Mouse (Mus musculus): ENCODE data around the gene Gucd1. TPM values are rescaled to one million over a fixed set of nuclear protein-coding genes. Genes with fewer than 3 reads are reported as not detected.
"Not testable (repeated sequence)": the region's sequence is repeated elsewhere in the genome, so short reads cannot be mapped to it uniquely, and the experiment has no call there.

The Gucd1 gene
- polyA plus RNA-seq, 1 experiment from 2014 or later, result 22.4 TPM

GRCm38 (mm10) chr10:75406755-75407154, 111.0 kb downstream of the Gucd1 start:
- H3K4me2 ChIP-seq, result peak overlapping the region; percentile 24

GRCm38 (mm10) chr10:75405916-75406315, 111.9 kb downstream of the Gucd1 start:
- no peak overlapping the region for H3K4me2 ChIP-seq
- peaks cover 19% of the 10 kb centered on the region for H3K4me1 ChIP-seq
- H3K9ac ChIP-seq, result no peak overlapping the region
- no peaks in the 10 kb centered on the region for H3K9me3 ChIP-seq
- no peak overlapping the region for H3K4me3 ChIP-seq
- 59% methylated on average over 8 of the region's 8 CpGs for WGBS
- H3K27me3 ChIP-seq (replicated peaks), result no peaks in the 10 kb centered on the region
- H3K36me3 ChIP-seq, result no peaks in the 10 kb centered on the region
- H3K27ac ChIP-seq (replicated peaks), result no peak overlapping the region
- ATAC-seq (ENCODE audit: extremely low read depth, insufficient number of reproducible peaks, low FRiP score, low TSS enrichment), result no peak

More at GRCm38 (mm10) chr10:75406755-75407154, 111.0 kb downstream of the Gucd1 start:
- H3K27me3 ChIP-seq (replicated peaks), result no peaks in the 10 kb centered on the region
- no peak overlapping the region for H3K4me3 ChIP-seq
- no peaks in the 10 kb centered on the region for H3K9me3 ChIP-seq
- no peak overlapping the region for H3K27ac ChIP-seq (replicated peaks)
- H3K36me3 ChIP-seq, result no peaks in the 10 kb centered on the region
- 36% methylated on average over 13 of the region's 13 CpGs for WGBS
- ATAC-seq (ENCODE audit: extremely low read depth, insufficient number of reproducible peaks, low FRiP score, low TSS enrichment), result no peak
- peaks cover 22% of the 10 kb centered on the region for H3K4me1 ChIP-seq
- H3K9ac ChIP-seq, result no peak overlapping the region

DNA sequence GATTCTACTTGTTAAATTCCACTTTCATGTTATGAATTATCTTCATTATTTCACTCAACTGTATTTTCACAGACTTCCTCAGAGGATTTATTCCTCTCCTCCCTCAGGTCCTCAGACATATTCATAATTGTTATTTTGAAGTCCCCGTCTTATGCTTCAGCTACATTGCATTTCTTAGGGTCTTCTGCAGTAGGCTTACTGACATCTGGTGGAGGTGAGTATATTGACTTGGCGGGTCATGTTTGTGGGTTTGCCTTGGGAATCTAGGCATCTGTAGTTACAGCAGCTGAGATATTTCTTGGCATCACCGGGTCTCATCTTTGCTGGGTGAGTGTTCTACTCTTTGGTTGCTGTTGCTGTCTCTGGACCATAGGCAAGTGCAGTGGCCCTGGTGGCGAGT, 116.8 kb downstream of the Gucd1 start, which contains the start of gene Upb1:
Gene Upb1 (plus strand): TSS at position 158 of the 400 bp plus-strand sequence.
- H3K9ac ChIP-seq, result no peak within 1 kb of the TSS
- peaks cover 7% of the 10 kb centered on the region; the same call in 1 of the 2 replicates for H3K4me1 ChIP-seq
- no peak within 1 kb of the TSS for H3K27ac ChIP-seq (replicated peaks)
- no peaks in the 10 kb centered on the region for H3K36me3 ChIP-seq
- H3K27me3 ChIP-seq (replicated peaks), result no peaks in the 10 kb centered on the region
- no peak within 1 kb of the TSS for H3K4me3 ChIP-seq
- no peak within 1 kb of the TSS for H3K4me2 ChIP-seq
- WGBS, result 65% methylated on average over 4 of the region's 4 CpGs
- no peaks in the 10 kb centered on the region for H3K9me3 ChIP-seq
- ATAC-seq (ENCODE audit: extremely low read depth, insufficient number of reproducible peaks, low FRiP score, low TSS enrichment), result no peak

DNA sequence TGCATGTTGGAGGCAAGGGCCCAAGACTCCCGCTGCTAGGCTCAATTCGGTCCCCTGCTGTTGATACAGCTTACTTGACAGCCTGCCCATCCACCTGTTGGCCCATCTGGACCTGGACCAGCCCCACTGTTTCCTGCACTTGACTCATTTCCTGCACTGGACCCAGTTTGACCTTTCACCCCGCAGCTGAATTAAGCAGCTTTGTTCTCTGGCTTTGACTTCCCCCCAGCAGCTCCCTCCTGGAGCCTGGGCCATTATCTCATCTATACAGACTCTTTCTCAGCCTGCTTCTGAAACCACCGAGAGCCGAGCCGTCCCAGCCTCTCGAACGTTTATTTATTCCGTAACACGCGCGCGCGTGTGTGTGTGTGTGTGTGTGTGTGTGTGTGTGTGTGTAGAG, 120.8 kb downstream of the Gucd1 start:
- no peak overlapping the region for H3K9ac ChIP-seq
- no peak overlapping the region for H3K4me3 ChIP-seq
- H3K4me2 ChIP-seq, result peak overlapping the region; percentile 16; the same call in 1 of the 2 replicates
- H3K27ac ChIP-seq (replicated peaks), result no peak overlapping the region
- ATAC-seq (ENCODE audit: extremely low read depth, insufficient number of reproducible peaks, low FRiP score, low TSS enrichment), result no peak
- WGBS, result 47% methylated on average over 14 of the region's 14 CpGs
- H3K36me3 ChIP-seq, result no peaks in the 10 kb centered on the region
- peaks cover 6% of the 10 kb centered on the region; the same call in 1 of the 2 replicates for H3K4me1 ChIP-seq
- no peaks in the 10 kb centered on the region for H3K27me3 ChIP-seq (replicated peaks)
- no peaks in the 10 kb centered on the region for H3K9me3 ChIP-seq

- ATAC-seq (ENCODE audit: extremely low read depth, insufficient number of reproducible peaks, low FRiP score, low TSS enrichment), result no peak
- WGBS, result 85% methylated on average over 8 of the region's 8 CpGs
- Histone ChIP-seq H3K4me1 (peaks cover 6% of the 10 kb centered on the region; the same call in 1 of the 2 replicates), H3K27ac (replicated peaks) (no peak overlapping the region), H3K4me2 (no peak overlapping the region), H3K36me3 (no peaks in the 10 kb centered on the region), H3K4me3 (no peak overlapping the region), H3K27me3 (replicated peaks) (no peaks in the 10 kb centered on the region), H3K9me3 (no peaks in the 10 kb centered on the region), H3K9ac (no peak overlapping the region)
These were observed 123.0 kb downstream of the Gucd1 start for GRCm38 (mm10) chr10:75394796-75395195.

GRCm38 (mm10) chr10:75390832-75391231, 126.9 kb downstream of the Gucd1 start:
- H3K27ac ChIP-seq (replicated peaks), result no peak overlapping the region
- H3K4me1 ChIP-seq, result no peaks in the 10 kb centered on the region
- H3K4me3 ChIP-seq, result no peak overlapping the region
- WGBS, result 74% methylated on average over 4 of the region's 4 CpGs
- H3K36me3 ChIP-seq, result no peaks in the 10 kb centered on the region
- H3K9me3 ChIP-seq, result peaks cover 2% of the 10 kb centered on the region; the same call in 1 of the 2 replicates
- no peak overlapping the region for H3K4me2 ChIP-seq
- ATAC-seq (ENCODE audit: extremely low read depth, insufficient number of reproducible peaks, low FRiP score, low TSS enrichment), result no peak
- no peaks in the 10 kb centered on the region for H3K27me3 ChIP-seq (replicated peaks)
- no peak overlapping the region for H3K9ac ChIP-seq

DNA sequence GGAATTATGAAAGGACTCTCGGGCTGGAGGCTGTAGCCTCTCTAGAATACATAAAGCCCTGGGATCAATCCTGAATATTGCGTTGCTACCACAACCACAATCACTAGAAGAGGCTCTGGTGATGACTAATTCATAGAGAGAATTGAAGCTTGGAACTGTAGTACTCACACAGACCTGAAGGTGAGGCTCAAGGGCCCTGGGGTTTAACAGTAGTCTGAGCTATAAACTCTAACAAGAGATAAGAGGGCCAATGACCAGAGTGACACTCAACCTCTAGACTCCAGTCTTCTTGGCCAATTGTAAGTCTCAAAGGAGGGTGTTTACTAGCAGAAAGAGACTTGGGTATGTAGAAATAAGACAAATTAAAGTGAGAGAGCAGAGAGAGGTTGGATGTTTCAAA, 127.6 kb downstream of the Gucd1 start:
- H3K36me3 ChIP-seq, result no peaks in the 10 kb centered on the region
- H3K27me3 ChIP-seq (replicated peaks), result no peaks in the 10 kb centered on the region
- WGBS, result 74% methylated on average over 2 of the region's 2 CpGs
- no peak overlapping the region for H3K27ac ChIP-seq (replicated peaks)
- no peak overlapping the region for H3K9ac ChIP-seq
- peaks cover 2% of the 10 kb centered on the region; the same call in 1 of the 2 replicates for H3K9me3 ChIP-seq
- H3K4me1 ChIP-seq, result no peaks in the 10 kb centered on the region
- no peak overlapping the region for H3K4me3 ChIP-seq
- H3K4me2 ChIP-seq, result no peak overlapping the region
- no peak for ATAC-seq (ENCODE audit: extremely low read depth, insufficient number of reproducible peaks, low FRiP score, low TSS enrichment)

- WGBS, result 48% methylated on average over 10 of the region's 10 CpGs
- Histone ChIP-seq H3K9ac (peak overlapping the region; percentile 50; the same call in 1 of the 2 replicates), H3K27me3 (replicated peaks) (no peaks in the 10 kb centered on the region), H3K4me1 (peaks cover 15% of the 10 kb centered on the region), H3K9me3 (no peaks in the 10 kb centered on the region), H3K27ac (replicated peaks) (peak overlapping the region; percentile 83), H3K4me2 (peak overlapping the region; percentile 43), H3K36me3 (no peaks in the 10 kb centered on the region), H3K4me3 (no peak overlapping the region)
- no peak for ATAC-seq (ENCODE audit: extremely low read depth, insufficient number of reproducible peaks, low FRiP score, low TSS enrichment)
These were observed 139.1 kb downstream of the Gucd1 start for GRCm38 (mm10) chr10:75378688-75379087.

DNA sequence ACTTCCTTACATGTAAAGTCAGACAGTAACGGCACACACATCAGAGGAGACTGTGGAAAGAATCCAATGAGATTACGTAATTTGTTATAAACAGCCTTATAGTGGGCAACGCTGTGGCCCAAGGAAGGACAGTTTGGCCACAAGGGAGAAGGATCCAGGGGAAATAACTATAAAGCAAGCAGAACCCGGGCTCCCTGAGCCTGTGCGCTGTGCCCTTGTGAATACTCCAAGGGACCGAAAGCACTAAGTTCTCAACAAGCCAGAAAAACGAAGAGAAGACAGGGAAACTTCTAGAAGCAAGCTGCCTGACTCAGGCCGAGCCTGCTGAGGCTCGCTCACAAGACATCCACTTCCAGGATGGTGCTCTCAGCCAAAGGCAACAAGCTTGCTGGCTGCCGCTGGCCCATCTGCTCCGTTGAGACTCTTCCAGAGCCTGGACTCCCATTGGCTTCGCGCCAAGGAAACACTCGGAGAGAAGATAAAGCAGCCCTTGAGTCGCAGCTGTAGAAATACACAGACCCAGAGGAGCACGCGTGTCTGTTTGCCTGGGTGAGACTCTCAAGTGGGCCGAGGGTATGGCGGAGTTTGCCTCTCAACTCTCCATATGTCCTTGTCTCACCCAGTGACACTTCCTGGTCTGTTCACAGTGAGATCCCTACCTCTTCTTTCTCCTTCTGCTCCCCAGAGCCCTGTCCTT, 144.0 kb downstream of the Gucd1 start:
- H3K27me3 ChIP-seq (replicated peaks); H3K9me3 ChIP-seq; H3K36me3 ChIP-seq: not testable (repeated sequence)
- H3K27ac ChIP-seq (replicated peaks), result peak overlapping the region; percentile 71
- H3K4me3 ChIP-seq, result peak overlapping the region; percentile 14; the same call in 1 of the 2 replicates
- ATAC-seq (ENCODE audit: extremely low read depth, insufficient number of reproducible peaks, low FRiP score, low TSS enrichment), result peak; percentile 63
- H3K4me1 ChIP-seq, result peaks cover 22% of the 10 kb centered on the region
- 31% methylated on average over 13 of the region's 19 CpGs for WGBS
- H3K4me2 ChIP-seq, result peak overlapping the region; percentile 47
- 0 out of 2 replicates have a peak overlapping the region, but pooled peaks have one; percentile 40 for H3K9ac ChIP-seq

DNA sequence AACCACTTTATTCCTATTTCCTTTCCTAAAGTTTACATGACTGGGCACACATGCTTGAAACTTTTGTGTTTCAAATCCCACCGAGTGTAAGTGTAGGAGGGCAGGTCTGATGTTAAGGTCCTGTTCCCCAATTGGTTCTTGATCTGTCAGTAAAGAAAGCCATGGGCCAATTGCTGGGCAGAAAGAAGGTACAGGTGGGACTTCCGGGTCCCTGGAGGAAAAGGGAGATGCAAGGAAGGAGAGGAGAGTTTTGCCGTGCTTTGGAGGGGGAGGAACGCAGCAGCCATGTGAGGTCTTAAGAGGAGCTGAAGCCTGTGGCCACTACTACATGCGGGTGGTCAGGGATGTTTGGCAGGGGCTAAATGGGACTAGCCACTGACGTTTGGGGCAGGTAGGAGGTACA, 152.5 kb downstream of the Gucd1 start:
- no peaks in the 10 kb centered on the region for H3K9me3 ChIP-seq
- H3K9ac ChIP-seq, result peak overlapping the region; percentile 53
- peak overlapping the region; percentile 57 for H3K4me2 ChIP-seq
- no peaks in the 10 kb centered on the region for H3K36me3 ChIP-seq
- ATAC-seq (ENCODE audit: extremely low read depth, insufficient number of reproducible peaks, low FRiP score, low TSS enrichment), result no peak
- H3K27ac ChIP-seq (replicated peaks), result peak overlapping the region; percentile 91
- 47% methylated on average over 6 of the region's 6 CpGs for WGBS
- peak overlapping the region; percentile 39 for H3K4me3 ChIP-seq
- no peaks in the 10 kb centered on the region for H3K27me3 ChIP-seq (replicated peaks)
- H3K4me1 ChIP-seq, result peaks cover 28% of the 10 kb centered on the region

DNA sequence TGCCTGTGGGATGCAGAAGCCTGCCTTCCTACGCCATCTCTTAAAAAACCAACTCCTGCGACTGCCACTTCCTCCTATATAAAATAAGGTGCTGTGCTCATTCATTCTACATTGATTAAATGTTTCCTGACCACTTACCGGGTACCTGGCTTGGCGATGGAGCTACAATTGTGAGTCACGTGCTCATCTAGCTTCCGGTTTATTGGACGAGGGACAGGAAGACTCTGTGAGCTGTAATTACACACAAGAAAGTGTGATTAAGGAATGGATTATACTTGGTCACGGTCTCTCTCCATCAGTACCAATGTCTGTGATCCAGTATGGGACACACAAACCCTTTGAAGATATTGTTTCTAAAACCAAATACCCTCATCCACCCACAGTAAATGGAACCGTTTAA, 153.0 kb downstream of the Gucd1 start:
- no peak overlapping the region for H3K9ac ChIP-seq
- H3K27ac ChIP-seq (replicated peaks), result peak overlapping the region; percentile 91
- no peaks in the 10 kb centered on the region for H3K36me3 ChIP-seq
- H3K4me2 ChIP-seq, result peak overlapping the region; percentile 57
- ATAC-seq (ENCODE audit: extremely low read depth, insufficient number of reproducible peaks, low FRiP score, low TSS enrichment), result no peak
- 64% methylated on average over 9 of the region's 9 CpGs for WGBS
- no peak overlapping the region for H3K4me3 ChIP-seq
- H3K4me1 ChIP-seq, result peaks cover 28% of the 10 kb centered on the region
- H3K9me3 ChIP-seq, result no peaks in the 10 kb centered on the region
- H3K27me3 ChIP-seq (replicated peaks), result no peaks in the 10 kb centered on the region

- not testable (repeated sequence) for H3K36me3 ChIP-seq; H3K27me3 ChIP-seq (replicated peaks); H3K4me3 ChIP-seq; H3K9me3 ChIP-seq; H3K9ac ChIP-seq
- Histone ChIP-seq H3K4me2 (peak overlapping the region; percentile 57), H3K27ac (replicated peaks) (peak overlapping the region; percentile 91), H3K4me1 (peaks cover 28% of the 10 kb centered on the region)
- peak; percentile 66 for ATAC-seq (ENCODE audit: extremely low read depth, insufficient number of reproducible peaks, low FRiP score, low TSS enrichment)
- WGBS, result 0% methylated on average over 1 of the region's 1 CpGs
These were observed 153.5 kb downstream of the Gucd1 start for GRCm38 (mm10) chr10:75364214-75364690.

Measured in heart, embryonic 13.5 days (tissue).